Mouse (Mus musculus) inflammation-experienced regulatory T-cells, adult 6 months (primary cell): ENCODE data around the gene Man2b1. TPM values are rescaled to one million over a fixed set of nuclear protein-coding genes. Genes with fewer than 3 reads are reported as not detected.
"Not testable (repeated sequence)": the region's sequence is repeated elsewhere in the genome, so short reads cannot be mapped to it uniquely, and the experiment has no call there.

Experiments used
- ATAC-seq: one replicate; pipeline ENCODE4 v1.8.0; 2017
- polyA plus RNA-seq, 3 experiments: library from polyadenylated mRNA; unstranded; fragments of 100-300 nt; shearing (Covaris generic); gene quantifications; one replicate each; pipeline ENCODE4 v1.2.1; 2017

Man2b1 gene
- polyA plus RNA-seq, 3 experiments from 2014 or later = 80.8 to 94.7 (median 83.8) TPM

DNA sequence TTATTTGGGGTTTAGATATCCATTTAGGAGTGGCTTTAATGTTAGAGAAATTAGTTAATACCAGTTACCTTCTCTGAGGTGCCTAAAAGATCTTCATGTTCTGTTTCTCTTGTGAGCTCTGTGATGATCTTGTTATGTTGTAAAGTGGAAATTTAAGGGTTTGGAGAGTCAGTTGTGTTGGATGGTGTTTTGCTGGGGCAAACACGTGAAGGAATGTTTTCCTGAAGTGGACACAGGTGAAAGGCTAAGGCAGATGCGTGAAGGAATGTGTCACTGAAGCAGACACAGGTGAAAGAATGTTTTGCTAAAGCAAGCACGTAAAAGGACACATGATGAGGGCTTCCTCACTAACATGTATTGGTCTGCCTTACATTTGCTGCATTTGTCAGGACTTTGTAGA, 39.9 kb downstream of the Man2b1 start, which contains the start of gene Zfp791:
Gene Zfp791, minus strand, starts transcription at position 101 of the 400 bp plus-strand sequence.
- ATAC-seq = no peak

DNA sequence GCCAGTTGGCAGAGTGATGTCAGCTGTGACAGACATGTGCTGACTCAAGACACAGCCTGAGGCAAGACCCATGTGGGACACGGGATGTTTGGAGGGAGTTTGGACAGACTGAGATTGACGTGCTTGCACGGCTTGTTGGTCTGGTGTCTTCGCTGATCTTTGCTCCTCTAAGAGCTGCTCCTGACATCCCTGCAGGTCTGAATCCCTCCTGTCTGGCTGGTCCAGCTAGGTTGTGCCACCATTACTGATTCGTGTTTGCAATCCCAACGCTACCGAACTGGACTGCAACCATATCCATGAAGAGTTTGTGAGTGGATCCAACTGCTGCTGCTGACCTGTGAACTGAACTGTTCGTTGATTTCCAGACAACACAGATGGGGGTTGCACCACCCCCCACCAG, 40.6 kb downstream of the Man2b1 start:
- no peak for ATAC-seq

DNA sequence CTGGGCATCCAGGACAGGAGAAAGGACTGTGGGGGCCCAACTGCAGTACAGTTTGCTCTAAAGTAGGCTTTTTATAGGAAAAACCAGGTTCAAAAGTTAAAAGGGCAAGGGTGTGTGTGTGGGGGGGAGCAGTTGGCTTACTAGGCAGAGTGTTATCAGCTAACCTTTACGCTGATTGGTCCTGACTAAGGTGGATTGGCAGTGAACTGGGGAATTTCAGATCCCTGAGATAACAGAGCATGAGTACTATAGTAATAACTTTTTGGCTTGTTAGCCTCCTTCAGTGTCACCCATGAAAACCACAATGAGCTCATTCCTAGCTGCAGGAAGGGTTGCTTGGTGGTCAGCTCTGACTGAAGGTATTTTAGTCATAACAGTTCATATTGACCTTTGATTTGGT, 49.3 kb downstream of the Man2b1 start:
- ATAC-seq = no peak

DNA sequence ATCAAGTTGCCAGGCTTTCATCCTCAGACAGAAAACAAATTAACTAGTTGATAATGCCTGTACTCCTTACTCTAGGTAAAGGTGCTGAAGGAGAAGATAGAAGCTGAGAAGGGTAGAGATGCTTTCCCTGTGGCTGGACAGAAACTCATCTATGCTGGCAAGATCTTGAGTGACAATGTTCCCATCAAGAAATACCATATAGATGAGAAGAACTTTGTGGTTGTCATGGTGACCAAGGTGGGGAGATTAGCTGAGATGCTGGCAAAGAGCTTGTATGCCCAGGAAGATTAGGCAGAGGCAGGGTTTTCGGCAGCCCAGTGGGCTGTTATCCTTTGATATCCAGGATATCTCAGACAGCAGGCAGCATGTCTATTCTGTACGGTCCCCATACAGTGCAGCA, 52.6 kb downstream of the Man2b1 start:
- not testable (repeated sequence) for ATAC-seq

DNA sequence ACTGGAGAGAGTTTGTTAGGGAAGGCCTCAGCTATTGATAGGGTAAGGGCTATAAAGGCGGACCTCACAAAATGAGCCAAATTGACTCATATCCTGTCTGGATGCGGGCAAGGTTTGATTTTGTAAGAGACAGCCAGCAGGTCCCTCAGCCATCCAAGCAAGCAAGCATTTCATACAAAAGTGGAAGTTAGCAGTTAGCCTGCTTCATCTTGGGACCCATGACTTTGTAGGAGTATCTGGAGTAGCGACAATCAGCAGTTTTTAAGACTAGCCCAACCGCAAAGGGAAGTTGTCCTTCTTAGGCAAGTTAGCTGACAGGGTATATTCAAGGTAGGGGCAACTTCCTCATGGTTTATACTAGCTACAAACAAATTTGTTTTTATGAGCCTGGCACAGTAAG, 59.4 kb downstream of the Man2b1 start:
- no peak for ATAC-seq

Other genes starting within 250 kb of the Man2b1 start
- gene Rad23a, start 242.6 kb upstream of the Man2b1 start, polyA plus RNA-seq = 100 to 1,000 TPM; 128 to 152 (median 145) TPM
- 100 to 1,000 TPM; 278 to 341 (median 290) TPM for gene Calr, start 236.3 kb upstream of the Man2b1 start, polyA plus RNA-seq
- 10 to 100 TPM; 48.1 to 76.0 (median 58.3) TPM for gene Farsa, start 226.3 kb upstream of the Man2b1 start, polyA plus RNA-seq
- gene Syce2, start 211.2 kb upstream of the Man2b1 start, polyA plus RNA-seq = 10 to 100 TPM in 1 of 3 experiments, 1 to 10 TPM in 2; 4.3 to 19.0 (median 6.8) TPM
- 10 to 100 TPM; 14.5 to 19.9 (median 19.2) TPM for gene Gcdh, start 189.3 kb upstream of the Man2b1 start, polyA plus RNA-seq
- not detected for gene Klf1, start 181.3 kb upstream of the Man2b1 start, polyA plus RNA-seq
- gene Dnase2a, start 174.7 kb upstream of the Man2b1 start, polyA plus RNA-seq = 10 to 100 TPM; 10.5 to 21.7 (median 20.0) TPM
- gene Mast1, start 145.9 kb upstream of the Man2b1 start, polyA plus RNA-seq = 1 to 10 TPM in 2 of 3 experiments, under 1 TPM in 1; 0.84 to 1.5 (median 1.1) TPM
- under 1 TPM in 1 of 3 experiments, not detected in 2; 0.28 TPM for gene Rtbdn, start 136.3 kb upstream of the Man2b1 start, polyA plus RNA-seq
- not detected for gene Gm49661, start 113.8 kb upstream of the Man2b1 start, polyA plus RNA-seq
- gene Prdx2, start 113.7 kb upstream of the Man2b1 start, polyA plus RNA-seq = 100 to 1,000 TPM; 232 to 340 (median 290) TPM
- 10 to 100 TPM; 57.0 to 88.9 (median 72.8) TPM for gene Rnaseh2a, start 113.5 kb upstream of the Man2b1 start, polyA plus RNA-seq
- gene Junb, start 104.6 kb upstream of the Man2b1 start, polyA plus RNA-seq = 10 to 100 TPM; 28.1 to 33.6 (median 33.1) TPM
- 1 to 10 TPM; 2.2 to 4.9 (median 4.6) TPM for gene Hook2, start 92.7 kb upstream of the Man2b1 start, polyA plus RNA-seq
- not detected for gene Best2, start 68.7 kb upstream of the Man2b1 start, polyA plus RNA-seq
- 10 to 100 TPM; 50.0 to 67.9 (median 60.7) TPM for gene Asna1, start 58.0 kb upstream of the Man2b1 start, polyA plus RNA-seq
- 10 to 100 TPM; 17.8 to 31.0 (median 24.1) TPM for gene Trir, start 56.4 kb upstream of the Man2b1 start, polyA plus RNA-seq
- 10 to 100 TPM; 13.8 to 18.7 (median 16.5) TPM for gene Tnpo2, start 46.4 kb upstream of the Man2b1 start, polyA plus RNA-seq
- gene Fbxw9, start 23.2 kb upstream of the Man2b1 start, polyA plus RNA-seq = 1 to 10 TPM; 2.3 to 4.8 (median 2.9) TPM
- 1 to 10 TPM in 2 of 3 experiments, not detected in 1; 1.9 to 3.3 TPM for gene Gm5741, start 15.3 kb upstream of the Man2b1 start, polyA plus RNA-seq
- 10 to 100 TPM; 29.3 to 40.4 (median 39.3) TPM for gene Dhps, start 11.5 kb upstream of the Man2b1 start, polyA plus RNA-seq
- gene Wdr83os, start 2.5 kb upstream of the Man2b1 start, polyA plus RNA-seq = 100 to 1,000 TPM; 114 to 166 (median 129) TPM
- 10 to 100 TPM; 34.8 to 44.2 (median 38.5) TPM for gene Wdr83, start 2.0 kb upstream of the Man2b1 start, polyA plus RNA-seq
- gene Zfp791, start 39.8 kb downstream of the Man2b1 start, polyA plus RNA-seq = under 1 TPM in 1 of 3 experiments, not detected in 2; 0.15 TPM
- under 1 TPM in 1 of 3 experiments, not detected in 2; 0.21 TPM for gene Cks1brt, start 68.7 kb downstream of the Man2b1 start, polyA plus RNA-seq
- gene Olfr371, start 142.7 kb downstream of the Man2b1 start, polyA plus RNA-seq = not detected
- 100 to 1,000 TPM in 1 of 3 experiments, 10 to 100 TPM in 2; 36.0 to 103 (median 39.3) TPM for gene Orc6, start 216.4 kb downstream of the Man2b1 start, polyA plus RNA-seq
- 100 to 1,000 TPM in 2 of 3 experiments, 10 to 100 TPM in 1; 96.6 to 143 (median 113) TPM for gene Vps35, start 216.5 kb downstream of the Man2b1 start, polyA plus RNA-seq